Mouse (Mus musculus): ENCODE measurements around the gene Tstd1.

- TF ChIP-seq POLR2A (IDR thresholded peaks at IDR 0.05; ENCODE audit: insufficient read depth, low read depth, low read length): no peak
- no peak for TF ChIP-seq CTCF (IDR thresholded peaks at IDR 0.05)
Observed at GRCm38 (mm10) chr1:171402991-171403390, 15.7 kb upstream of the Tstd1 start.
